Mouse (Mus musculus): Measurements from ENCODE around the gene Gm12216. TPM values are rescaled to one million over a fixed set of nuclear protein-coding genes. Genes with fewer than 3 reads are reported as not detected.

Gene Gm12216
- total RNA-seq, 1 experiment, result 0.27 TPM

GRCm38 (mm10) chr11:53734431-53734830, 124.6 kb downstream of the Gm12216 start:
- H3K4me3 ChIP-seq (ENCODE audit: insufficient read depth in 1 of 2, low read depth in 1 of 2, low read length in 2 of 2, poor library complexity in 1 of 2, severe bottlenecking in 1 of 2), result no peak overlapping the region
- TF ChIP-seq HCFC1 (IDR thresholded peaks at IDR 0.05; ENCODE audit: borderline replicate concordance, insufficient read depth, low read length) (no peak), ZNF384 (IDR thresholded peaks at IDR 0.05; ENCODE audit: low read depth, low read length) (no peak), ZC3H11A (IDR thresholded peaks at IDR 0.05; ENCODE audit: borderline replicate concordance, low read depth, low read length) (no peak), MAFK (IDR thresholded peaks at IDR 0.05; ENCODE audit: insufficient read depth, low read depth, low read length) (no peak), CHD2 (IDR thresholded peaks at IDR 0.05; ENCODE audit: low read depth, low read length) (no peak)
- no peaks in the 10 kb centered on the region for H3K36me3 ChIP-seq (ENCODE audit: control insufficient read depth, insufficient read depth, low read length, poor library complexity, severe bottlenecking)
- H3K4me1 ChIP-seq (ENCODE audit: control insufficient read depth in 2 of 2, insufficient read depth in 2 of 2, low read length in 2 of 2, poor library complexity in 1 of 2), result peaks cover 0 to 2% of the 10 kb centered on the region in 2 experiments; a peak in 1 of 4 replicates
- no peak overlapping the region for H3K9ac ChIP-seq (ENCODE audit: insufficient read depth, low read depth, low read length, poor library complexity, severe bottlenecking)
- H3K9me3 ChIP-seq (ENCODE audit: control insufficient read depth, insufficient read depth, low read depth, low read length), result no peaks in the 10 kb centered on the region
- no peak for DNase-seq (ENCODE audit: low read depth, low spot score)
- in situ Hi-C loops (cut with MboI; ENCODE audit: low sequenced_read_pairs in 2 of 2, unreplicated experiment in 2 of 2), result no loop called here
- no peak overlapping the region for H3K27ac ChIP-seq (ENCODE audit: insufficient read depth, low read depth, low read length, poor library complexity, severe bottlenecking)

- in situ Hi-C loops (cut with MboI; ENCODE audit: low sequenced_read_pairs in 2 of 2, unreplicated experiment in 2 of 2), result no loop called here
- H3K36me3 ChIP-seq (ENCODE audit: control insufficient read depth, insufficient read depth, low read length, poor library complexity, severe bottlenecking), result no peaks in the 10 kb centered on the region
- peaks cover 0 to 2% of the 10 kb centered on the region in 2 experiments; a peak in 1 of 4 replicates for H3K4me1 ChIP-seq (ENCODE audit: control insufficient read depth in 2 of 2, insufficient read depth in 2 of 2, low read length in 2 of 2, poor library complexity in 1 of 2)
- H3K9ac ChIP-seq (ENCODE audit: insufficient read depth, low read depth, low read length, poor library complexity, severe bottlenecking), result no peak overlapping the region
- no peak overlapping the region for H3K4me3 ChIP-seq (ENCODE audit: insufficient read depth in 1 of 2, low read depth in 1 of 2, low read length in 2 of 2, poor library complexity in 1 of 2, severe bottlenecking in 1 of 2)
- H3K27ac ChIP-seq (ENCODE audit: insufficient read depth, low read depth, low read length, poor library complexity, severe bottlenecking), result no peak overlapping the region
- no peak for TF ChIP-seq ZC3H11A (IDR thresholded peaks at IDR 0.05; ENCODE audit: borderline replicate concordance, low read depth, low read length)
- no peak for TF ChIP-seq MAFK (IDR thresholded peaks at IDR 0.05; ENCODE audit: insufficient read depth, low read depth, low read length)
- TF ChIP-seq CHD2 (IDR thresholded peaks at IDR 0.05; ENCODE audit: low read depth, low read length), result no peak
- TF ChIP-seq HCFC1 (IDR thresholded peaks at IDR 0.05; ENCODE audit: borderline replicate concordance, insufficient read depth, low read length), result no peak
- TF ChIP-seq ZNF384 (IDR thresholded peaks at IDR 0.05; ENCODE audit: low read depth, low read length), result no peak
- H3K9me3 ChIP-seq (ENCODE audit: control insufficient read depth, insufficient read depth, low read depth, low read length), result no peaks in the 10 kb centered on the region
- DNase-seq (ENCODE audit: low read depth, low spot score), result no peak
Measured at GRCm38 (mm10) chr11:53733824-53734223, 125.2 kb downstream of the Gm12216 start.

Other genes with a start within 250 kb of the Gm12216 start
- gene Il4, start 240.6 kb downstream of the Gm12216 start, total RNA-seq (2012; rRNA removed), result not detected in 2 replicates
- not detected in 2 replicates for gene Il13, start 224.6 kb downstream of the Gm12216 start, total RNA-seq (2012; rRNA removed)
- gene Rad50, start 151.9 kb downstream of the Gm12216 start, total RNA-seq (2012; rRNA removed), result 30.9 and 32.0 TPM in 2 replicates
- not detected in 2 replicates for gene Il5, start 138.5 kb downstream of the Gm12216 start, total RNA-seq (2012; rRNA removed)
- gene Irf1, start 89.2 kb downstream of the Gm12216 start, total RNA-seq (2012; rRNA removed), result 28.0 and 40.1 TPM in 2 replicates
- gene Gm17334, start 86.1 kb downstream of the Gm12216 start, total RNA-seq (2012; rRNA removed), result 0.22 and 0.53 TPM in 2 replicates
- 8.2 and 9.0 TPM in 2 replicates for gene Slc22a5, start 32.4 kb upstream of the Gm12216 start, total RNA-seq (2012; rRNA removed)
- gene Slc22a21, start 121.1 kb upstream of the Gm12216 start, total RNA-seq (2012; rRNA removed), result 2.3 and 2.7 TPM in 2 replicates
- gene Slc22a4, start 168.8 kb upstream of the Gm12216 start, total RNA-seq (2012; rRNA removed), result 0.27 TPM in 1 of 2 replicates, not detected in the other
- 3.2 and 4.3 TPM in 2 replicates for gene Pdlim4, start 209.8 kb upstream of the Gm12216 start, total RNA-seq (2012; rRNA removed)
- gene P4ha2, start 240.8 kb upstream of the Gm12216 start, total RNA-seq (2012; rRNA removed), result 53.2 and 68.9 TPM in 2 replicates

All from ES-E14 (cell line).